Comparison of ENCODE assay signal across 17 mouse cellular contexts in genomic region chr16:44487194-44487593, GRCm38 (mm10).
DNase-seq lines count a peak whose midpoint lies in the region; ATAC-seq and TF ChIP-seq lines count a peak whose summit lies in the region.
"Had no signal": no experiment of that assay in that cellular context is flagged by ENCODE, and none has a peak within 500 bp of the region (broad histone marks: within the 10 kb centered on the region; RNA-seq: fewer than 3 reads in every experiment).

No protein-coding gene starts in this region.

- no peaks in the 10 kb centered on the region for H3K9me3 ChIP-seq in heart, embryonic 12.5 days (replicated peaks)
- H3K9me3 ChIP-seq in E14TG2a.4 (ENCODE audit: low read length) = no peaks in the 10 kb centered on the region
- no peaks in the 10 kb centered on the region for H3K9me3 ChIP-seq in forebrain, postnatal 0 days (ENCODE audit: low read length)
- H3K9me3 ChIP-seq: embryonic facial prominence, embryonic 13.5 days; heart, embryonic 10.5 days had no signal

- no peaks in the 10 kb centered on the region for H3K4me1 ChIP-seq in heart, embryonic 12.5 days (replicated peaks)
- peaks cover 21% of the 10 kb centered on the region for H3K4me1 ChIP-seq in E14TG2a.4 (replicated peaks; ENCODE audit: low read depth, low read length)
- no peaks in the 10 kb centered on the region for H3K4me1 ChIP-seq in forebrain, postnatal 0 days (ENCODE audit: insufficient read depth)
- H3K4me1 ChIP-seq: heart, embryonic 10.5 days had no signal

- H3K36me3 ChIP-seq in heart, embryonic 12.5 days = peaks cover 58% of the 10 kb centered on the region
- no peaks in the 10 kb centered on the region for H3K36me3 ChIP-seq in E14TG2a.4 (ENCODE audit: insufficient read depth, low read length)
- H3K36me3 ChIP-seq in forebrain, postnatal 0 days (ENCODE audit: insufficient read depth) = no peaks in the 10 kb centered on the region

- no peak overlapping the region for H3K4me2 ChIP-seq in heart, embryonic 12.5 days
- H3K4me2 ChIP-seq in forebrain, postnatal 0 days (ENCODE audit: low read depth) = no peak overlapping the region
- H3K4me2 ChIP-seq: embryonic facial prominence, embryonic 13.5 days had no signal

- 84% methylated on average over 13 of the region's 13 CpGs for WGBS in heart, embryonic 12.5 days
- 64% methylated on average over 13 of the region's 13 CpGs for WGBS in forebrain, postnatal 0 days

- H3K9ac ChIP-seq in heart, embryonic 12.5 days = no peak overlapping the region
- H3K9ac ChIP-seq in forebrain, postnatal 0 days = no peak overlapping the region
- H3K9ac ChIP-seq: embryonic facial prominence, embryonic 13.5 days; liver, postnatal 0 days had no signal

- peak; percentile 22; the same call in 1 of the 2 replicates for ATAC-seq in heart, embryonic 12.5 days (ENCODE audit: insufficient number of reproducible peaks, low FRiP score)
- no peak for ATAC-seq in forebrain, postnatal 0 days
- ATAC-seq: CD4-positive, CD25-positive, alpha-beta regulatory T cell, adult 4 months; intestine, postnatal 0 days; liver, postnatal 0 days had no signal

- H3K4me3 ChIP-seq in heart, embryonic 12.5 days = no peak overlapping the region
- H3K4me3 ChIP-seq in E14TG2a.4 (replicated peaks; ENCODE audit: low read length) = peak overlapping the region; percentile 60
- no peak overlapping the region for H3K4me3 ChIP-seq in forebrain, postnatal 0 days (ENCODE audit: low read depth, low read length)
- H3K4me3 ChIP-seq: embryonic facial prominence, embryonic 13.5 days; heart, embryonic 10.5 days had no signal

- DNase-seq in heart, adult 8-10 months (ENCODE audit: low spot score) = no peak
- peak; percentile 56 for DNase-seq in ES-CJ7 (ENCODE audit: low read depth, low spot score)
- DNase-seq in forebrain, postnatal 0 days = peak; percentile 0
- no peak for DNase-seq in adrenal gland, postnatal 14 days
- DNase-seq in kidney, postnatal 25 days = no peak
- DNase-seq: gastrocnemius, postnatal 10 days; heart, postnatal 36 days; kidney, postnatal 10 days; liver, postnatal 0 days; lung, postnatal 4 days; retina, postnatal 1 day had no signal

- no peak overlapping the region for H3K27ac ChIP-seq in heart, embryonic 12.5 days (ENCODE audit: poor library complexity, severe bottlenecking)
- H3K27ac ChIP-seq in forebrain, postnatal 0 days (ENCODE audit: low read depth, low read length) = no peak overlapping the region
- H3K27ac ChIP-seq: embryonic facial prominence, embryonic 13.5 days; heart, embryonic 10.5 days had no signal

- no peaks in the 10 kb centered on the region for H3K27me3 ChIP-seq in heart, embryonic 12.5 days (replicated peaks)
- peaks cover 16% of the 10 kb centered on the region for H3K27me3 ChIP-seq in E14TG2a.4 (ENCODE audit: insufficient read depth, low read length)
- H3K27me3 ChIP-seq in forebrain, postnatal 0 days (ENCODE audit: insufficient read depth, low read length) = no peaks in the 10 kb centered on the region
- H3K27me3 ChIP-seq: embryonic facial prominence, embryonic 13.5 days had no signal

- TF ChIP-seq CTCF in E14TG2a.4 (conservative IDR thresholded peaks at IDR 0.05; ENCODE audit: low read length) = no peak
- TF ChIP-seq CTCF in forebrain, postnatal 0 days (IDR thresholded peaks at IDR 0.05; ENCODE audit: low read depth) = no peak

Comparison
In these comparisons a context has a peak if more than half of its experiments do, and no peak if none do; other contexts are left out.
1. DNase-seq: peak in ES-CJ7 (single experiment) and forebrain, postnatal 0 days (single experiment); none in heart, adult 8-10 months (single experiment), adrenal gland, postnatal 14 days (single experiment) and kidney, postnatal 25 days (0 of 2).